Mouse (Mus musculus): ENCODE data around the gene Kcna10. TPM values are rescaled to one million over a fixed set of nuclear protein-coding genes. Genes with fewer than 3 reads are reported as not detected.
A peak's percentile ranks its signal among the peaks of the same experiment; 100 is the strongest.

Gene Kcna10
- polyA plus RNA-seq, 1 experiment, result 0.10 TPM

DNA sequence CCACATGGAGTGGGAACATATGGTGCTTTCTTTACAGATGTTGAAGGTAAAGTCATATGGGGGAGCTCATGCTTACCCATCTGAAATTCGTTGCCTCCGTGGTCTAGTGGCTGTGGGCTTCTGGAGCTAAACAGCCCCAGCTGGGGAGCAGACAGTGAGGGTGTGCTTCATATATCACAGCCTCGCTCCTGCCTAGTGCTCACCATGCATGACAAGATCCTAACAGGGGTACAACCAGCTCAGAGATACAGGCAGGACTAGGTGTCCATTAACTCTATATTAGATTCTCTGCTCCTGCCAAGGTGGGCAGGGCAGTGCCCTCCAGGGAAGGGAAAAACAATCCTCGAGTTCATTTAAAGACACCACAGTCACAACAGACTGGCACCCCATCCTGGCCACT, 48.3 kb downstream of the Kcna10 start:
- no peak for TF ChIP-seq CTCF (IDR thresholded peaks at IDR 0.05; ENCODE audit: borderline replicate concordance, insufficient read depth, low read depth, low read length)
- TF ChIP-seq POLR2A (IDR thresholded peaks at IDR 0.05; ENCODE audit: borderline replicate concordance, insufficient read depth, low read length), result no peak
- 54% methylated on average over 4 of the region's 4 CpGs for WGBS
- H3K4me3 ChIP-seq (replicated peaks; ENCODE audit: insufficient read depth, low read depth, low read length), result no peak overlapping the region

DNA sequence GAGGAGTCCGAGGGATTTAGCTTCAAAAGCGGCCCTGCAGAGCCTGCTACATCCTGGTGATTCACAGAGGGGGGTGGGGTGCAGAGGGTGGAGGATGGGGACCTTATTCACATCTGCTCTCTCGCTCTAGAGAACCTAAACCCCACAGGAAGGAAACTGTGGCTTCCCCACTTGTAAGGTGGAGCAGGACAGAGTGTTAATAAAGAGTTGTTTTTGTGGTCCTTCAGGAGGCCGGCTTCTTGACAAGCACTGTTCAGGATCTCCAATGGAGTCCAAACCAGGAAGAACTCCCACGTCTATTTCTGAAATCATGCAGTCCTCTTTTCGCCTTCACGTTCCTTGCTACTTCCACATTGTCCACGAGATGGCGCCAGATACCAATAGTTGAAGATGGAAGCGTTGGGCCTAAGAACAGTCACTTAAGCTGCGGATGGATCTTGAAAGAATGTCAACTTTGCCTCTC, 50.5 kb downstream of the Kcna10 start:
- 8% methylated on average over 11 of the region's 11 CpGs for WGBS
- H3K27ac ChIP-seq (ENCODE audit: insufficient read depth, low read length), result no peak overlapping the region
- H3K27me3 ChIP-seq (ENCODE audit: control insufficient read depth, insufficient read depth, low read length), result no peaks in the 10 kb centered on the region
- H3K4me3 ChIP-seq (replicated peaks; ENCODE audit: insufficient read depth, low read depth, low read length), result no peak overlapping the region
- no peaks in the 10 kb centered on the region for H3K4me1 ChIP-seq (ENCODE audit: control insufficient read depth, insufficient read depth, low read length)
- TF ChIP-seq POLR2A (IDR thresholded peaks at IDR 0.05; ENCODE audit: borderline replicate concordance, insufficient read depth, low read length) (no peak), CTCF (IDR thresholded peaks at IDR 0.05; ENCODE audit: borderline replicate concordance, insufficient read depth, low read depth, low read length) (peak; percentile 92)
- peak; percentile 57 to 80 for DNase-seq

More for the DNA sequence above, 48.3 kb downstream of the Kcna10 start:
- Histone ChIP-seq H3K27me3 (ENCODE audit: control insufficient read depth, insufficient read depth, low read length) (no peaks in the 10 kb centered on the region), H3K4me1 (ENCODE audit: control insufficient read depth, insufficient read depth, low read length) (no peaks in the 10 kb centered on the region), H3K27ac (ENCODE audit: insufficient read depth, low read length) (no peak overlapping the region)
- DNase-seq, result no peak

DNA sequence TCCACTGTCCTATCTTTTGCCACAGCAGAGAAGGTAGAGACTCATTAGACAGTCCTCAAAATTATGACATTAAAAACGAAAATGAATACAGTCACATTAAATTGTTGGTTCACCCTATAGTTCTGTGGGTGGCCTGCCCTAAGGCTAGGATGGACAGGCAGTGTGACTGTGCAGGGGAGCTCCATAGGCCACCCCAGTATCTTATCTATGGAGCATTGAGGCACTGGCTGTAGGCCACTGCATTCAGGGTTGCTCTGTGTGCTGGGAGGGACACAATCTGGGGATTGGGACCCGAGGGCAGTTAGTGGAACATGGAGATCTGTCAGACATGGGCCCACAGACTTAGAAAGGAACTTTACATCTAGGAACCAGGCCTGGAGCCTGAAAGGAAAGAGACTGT, 51.1 kb downstream of the Kcna10 start:
- TF ChIP-seq POLR2A (IDR thresholded peaks at IDR 0.05; ENCODE audit: borderline replicate concordance, insufficient read depth, low read length) (no peak), CTCF (IDR thresholded peaks at IDR 0.05; ENCODE audit: borderline replicate concordance, insufficient read depth, low read depth, low read length) (no peak)
- DNase-seq, result no peak
- 23% methylated on average over 2 of the region's 2 CpGs for WGBS
- Histone ChIP-seq H3K27me3 (ENCODE audit: control insufficient read depth, insufficient read depth, low read length) (no peaks in the 10 kb centered on the region), H3K27ac (ENCODE audit: insufficient read depth, low read length) (no peak overlapping the region), H3K4me3 (replicated peaks; ENCODE audit: insufficient read depth, low read depth, low read length) (no peak overlapping the region), H3K4me1 (ENCODE audit: control insufficient read depth, insufficient read depth, low read length) (no peaks in the 10 kb centered on the region)

DNA sequence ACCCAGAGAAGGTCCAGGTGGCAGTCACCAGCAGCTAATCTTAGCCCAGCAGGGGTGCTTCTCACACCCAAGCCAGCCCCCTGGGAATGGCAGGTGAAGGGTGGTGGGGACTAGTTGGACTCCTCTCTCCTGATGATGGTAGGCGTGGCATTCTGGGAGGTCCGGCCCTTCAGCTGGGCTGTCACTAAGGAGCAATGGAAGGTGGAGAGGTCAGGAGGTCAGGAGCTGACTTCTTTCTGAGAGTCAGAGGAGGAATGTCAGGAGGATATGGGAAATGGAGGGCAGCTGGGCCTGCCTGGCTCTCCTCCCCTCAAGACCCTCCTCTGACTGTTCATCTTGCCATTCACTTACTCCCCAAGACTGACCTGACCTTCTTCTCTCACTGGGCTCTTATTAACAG, 55.2 kb downstream of the Kcna10 start:
- TF ChIP-seq POLR2A (IDR thresholded peaks at IDR 0.05; ENCODE audit: borderline replicate concordance, insufficient read depth, low read length), result no peak
- TF ChIP-seq CTCF (IDR thresholded peaks at IDR 0.05; ENCODE audit: borderline replicate concordance, insufficient read depth, low read depth, low read length), result no peak
- H3K4me1 ChIP-seq (ENCODE audit: control insufficient read depth, insufficient read depth, low read length), result no peaks in the 10 kb centered on the region; the same call in 1 of the 2 replicates
- no peaks in the 10 kb centered on the region for H3K27me3 ChIP-seq (ENCODE audit: control insufficient read depth, insufficient read depth, low read length)
- H3K27ac ChIP-seq (ENCODE audit: insufficient read depth, low read length), result no peak overlapping the region
- DNase-seq, result no peak
- H3K4me3 ChIP-seq (replicated peaks; ENCODE audit: insufficient read depth, low read depth, low read length), result no peak overlapping the region
- WGBS, result 66% methylated on average over 2 of the region's 2 CpGs

DNA sequence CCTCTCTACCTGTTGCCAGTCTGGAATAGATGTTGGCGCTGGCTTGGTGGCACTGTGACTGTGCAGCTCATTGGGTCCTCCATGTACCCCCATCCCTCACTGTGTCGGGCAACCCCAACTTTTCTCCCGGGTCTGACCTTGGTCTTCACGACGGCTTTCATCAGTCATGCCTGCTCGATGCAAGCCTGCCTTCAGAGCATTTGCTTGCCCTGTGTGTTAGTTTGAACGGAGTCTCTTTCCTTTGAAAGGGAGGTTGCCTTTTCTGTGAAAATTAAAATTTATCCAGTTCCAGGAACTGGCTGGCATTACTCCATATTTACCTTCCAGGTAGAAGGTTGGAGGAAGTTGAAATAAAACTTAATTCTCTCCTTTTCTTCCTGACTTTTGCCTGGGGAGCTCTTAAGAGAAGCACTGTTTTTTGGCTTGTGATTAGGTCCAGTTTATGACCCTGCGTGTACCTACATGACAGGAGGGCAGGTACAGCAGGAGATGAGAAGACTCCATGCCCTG, 55.7 kb downstream of the Kcna10 start:
- no peaks in the 10 kb centered on the region; the same call in 1 of the 2 replicates for H3K4me1 ChIP-seq (ENCODE audit: control insufficient read depth, insufficient read depth, low read length)
- no peak overlapping the region for H3K4me3 ChIP-seq (replicated peaks; ENCODE audit: insufficient read depth, low read depth, low read length)
- WGBS, result 89% methylated on average over 8 of the region's 8 CpGs
- H3K27me3 ChIP-seq (ENCODE audit: control insufficient read depth, insufficient read depth, low read length), result no peaks in the 10 kb centered on the region
- DNase-seq, result no peak
- no peak overlapping the region for H3K27ac ChIP-seq (ENCODE audit: insufficient read depth, low read length)
- TF ChIP-seq CTCF (IDR thresholded peaks at IDR 0.05; ENCODE audit: borderline replicate concordance, insufficient read depth, low read depth, low read length), result no peak
- TF ChIP-seq POLR2A (IDR thresholded peaks at IDR 0.05; ENCODE audit: borderline replicate concordance, insufficient read depth, low read length), result no peak

DNA sequence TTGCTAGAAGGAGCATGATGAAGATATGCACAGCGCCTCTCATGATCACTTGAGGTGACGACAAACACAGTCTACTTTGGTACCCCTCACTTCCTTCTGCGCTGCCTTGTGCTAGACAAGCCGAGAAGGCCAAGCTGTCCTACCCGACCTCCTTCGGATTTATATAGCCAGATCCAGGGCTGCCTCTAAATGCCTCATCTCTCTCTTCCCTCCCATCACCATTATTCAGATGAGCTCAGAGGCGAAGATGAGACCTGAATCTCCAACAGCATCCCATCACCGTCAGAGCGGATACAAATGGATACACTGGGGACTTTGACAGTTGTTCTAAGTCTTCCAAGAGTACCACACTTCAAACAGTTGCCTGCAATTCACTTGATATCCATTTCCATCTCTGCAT, 56.8 kb downstream of the Kcna10 start, which contains the start of gene Prok1:
TSS of gene Prok1 (minus strand) at position 101 of the 400 bp plus-strand sequence.
- H3K27ac ChIP-seq (ENCODE audit: insufficient read depth, low read length), result no peak within 1 kb of the TSS
- H3K27me3 ChIP-seq (ENCODE audit: control insufficient read depth, insufficient read depth, low read length), result no peaks in the 10 kb centered on the region
- no peaks in the 10 kb centered on the region; the same call in 1 of the 2 replicates for H3K4me1 ChIP-seq (ENCODE audit: control insufficient read depth, insufficient read depth, low read length)
- WGBS, result 91% methylated on average over 9 of the region's 9 CpGs
- DNase-seq, result no peak
- TF ChIP-seq POLR2A (IDR thresholded peaks at IDR 0.05; ENCODE audit: borderline replicate concordance, insufficient read depth, low read length) (no peak), CTCF (IDR thresholded peaks at IDR 0.05; ENCODE audit: borderline replicate concordance, insufficient read depth, low read depth, low read length) (no peak)
- no peak within 1 kb of the TSS for H3K4me3 ChIP-seq (replicated peaks; ENCODE audit: insufficient read depth, low read depth, low read length)

DNA sequence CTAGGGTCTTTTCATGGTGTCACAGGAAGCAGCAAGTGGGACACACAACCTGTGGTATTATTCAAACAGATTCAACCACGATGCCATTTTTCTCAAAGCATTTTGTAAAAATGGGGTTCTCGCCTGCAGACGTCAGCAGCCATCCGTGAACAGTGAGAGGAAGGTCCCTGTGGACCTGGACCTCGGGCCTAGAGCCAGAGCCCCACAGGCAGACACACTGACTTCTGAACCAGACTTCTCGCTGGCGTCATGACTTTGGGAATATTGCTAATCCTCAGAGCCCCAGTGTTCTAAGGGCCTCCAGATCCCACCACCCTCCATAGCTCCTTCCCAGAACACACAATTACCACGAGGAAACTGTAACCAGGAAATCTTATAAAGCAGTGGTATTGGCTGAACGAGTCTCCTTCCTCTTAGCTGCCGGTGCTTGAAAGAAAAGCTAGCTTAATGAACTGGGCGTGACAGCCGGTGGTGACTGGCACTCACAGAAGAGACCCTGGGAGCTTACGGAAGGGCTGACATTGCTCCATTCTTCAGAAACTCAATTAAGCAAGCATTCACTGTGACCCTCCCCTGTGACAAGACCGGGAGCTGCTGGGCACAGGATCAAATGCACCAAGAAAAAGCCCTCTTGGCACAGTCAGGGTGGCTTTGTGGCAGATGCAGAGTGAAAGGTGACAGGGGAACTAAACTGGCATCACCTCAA, 58.7 kb downstream of the Kcna10 start:
- Histone ChIP-seq H3K4me3 (replicated peaks; ENCODE audit: insufficient read depth, low read depth, low read length) (no peak overlapping the region), H3K27me3 (ENCODE audit: control insufficient read depth, insufficient read depth, low read length) (no peaks in the 10 kb centered on the region), H3K4me1 (ENCODE audit: control insufficient read depth, insufficient read depth, low read length) (no peaks in the 10 kb centered on the region; the same call in 1 of the 2 replicates), H3K27ac (ENCODE audit: insufficient read depth, low read length) (no peak overlapping the region)
- WGBS, result 10% methylated on average over 14 of the region's 14 CpGs
- no peak for DNase-seq
- no peak for TF ChIP-seq CTCF (IDR thresholded peaks at IDR 0.05; ENCODE audit: borderline replicate concordance, insufficient read depth, low read depth, low read length)
- no peak for TF ChIP-seq POLR2A (IDR thresholded peaks at IDR 0.05; ENCODE audit: borderline replicate concordance, insufficient read depth, low read length)

Other genes with a start within 250 kb of the Kcna10 start
- 3.3 and 3.9 TPM in 2 replicates for gene Kcna3, start 146.9 kb upstream of the Kcna10 start, polyA plus RNA-seq (2012; rRNA removed)
- 73.3 and 75.7 TPM in 2 replicates for gene Kcna2, start 81.9 kb upstream of the Kcna10 start, polyA plus RNA-seq (2012; rRNA removed)
- not detected in 2 replicates for gene Cym, start 38.7 kb downstream of the Kcna10 start, polyA plus RNA-seq (2012; rRNA removed)
- not detected in 2 replicates for gene A630076J17Rik, start 47.6 kb downstream of the Kcna10 start, polyA plus RNA-seq (2012; rRNA removed)
- 0.87 and 1.0 TPM in 2 replicates for gene Prok1, start 56.7 kb downstream of the Kcna10 start, polyA plus RNA-seq (2012; rRNA removed)
- gene Lamtor5, start 95.8 kb downstream of the Kcna10 start, polyA plus RNA-seq (2012; rRNA removed), result 153 and 162 TPM in 2 replicates
- gene Slc16a4, start 108.2 kb downstream of the Kcna10 start, polyA plus RNA-seq (2012; rRNA removed), result 2.6 and 2.8 TPM in 2 replicates
- 7.0 and 8.1 TPM in 2 replicates for gene Rbm15, start 150.6 kb downstream of the Kcna10 start, polyA plus RNA-seq (2012; rRNA removed)